Mouse (Mus musculus) layer of hippocampus, adult 9-11 months (tissue): ENCODE data around the gene Nlrc5.
A peak's percentile ranks its signal among the peaks of the same experiment; 100 is the strongest.

ENCODE experiments used
- DNase-seq: peaks from one replicate; pipeline ENCODE4 v3.0.0; 2022

Nlrc5 gene

GRCm38 (mm10) chr8:94574159-94574907 lies 140.2 kb downstream of the Nlrc5 start:
- DNase-seq, result peak; percentile 90

- no peak for DNase-seq
Measured at GRCm38 (mm10) chr8:94575148-94575547, 141.0 kb downstream of the Nlrc5 start.
